Mouse (Mus musculus): Measurements from ENCODE around the gene Dnm2.

- no peak for TF ChIP-seq CTCF (IDR thresholded peaks at IDR 0.05)
- TF ChIP-seq EP300 (IDR thresholded peaks at IDR 0.05) = no peak
These were observed 111.8 kb downstream of the Dnm2 start for GRCm38 (mm10) chr9:21536501-21536900.

Measured in lung, postnatal 0 days (tissue).